ENCODE assay signal across 28 mouse cellular contexts in genomic region chr1:158607201-158607600, GRCm38 (mm10).
"Had no signal": no experiment of that assay in that cellular context is flagged by ENCODE, and none has a peak within 500 bp of the region (broad histone marks: within the 10 kb centered on the region; RNA-seq: fewer than 3 reads in every experiment).

No protein-coding gene starts in this region.

- H3K4me3 ChIP-seq: gastrocnemius, adult 2 months; heart, embryonic 10.5 days; heart, embryonic 12.5 days; hindbrain, embryonic 10.5 days; hindbrain, embryonic 12.5 days; intestine, embryonic 15.5 days; kidney, embryonic 15.5 days; layer of hippocampus, adult 2 months; left cerebral cortex, adult 2 months; limb, embryonic 10.5 days; limb, embryonic 12.5 days; liver, embryonic 13.5 days had no signal

- H3K4me2 ChIP-seq: heart, embryonic 12.5 days; hindbrain, embryonic 12.5 days; hindbrain, embryonic 14.5 days; intestine, embryonic 15.5 days; kidney, embryonic 15.5 days; limb, embryonic 12.5 days; liver, embryonic 11.5 days; liver, embryonic 13.5 days had no signal

- H3K36me3 ChIP-seq: heart, embryonic 10.5 days; heart, embryonic 12.5 days; intestine, embryonic 15.5 days; kidney, embryonic 15.5 days; limb, embryonic 10.5 days; limb, embryonic 12.5 days; liver, embryonic 13.5 days had no signal

- H3K9me3 ChIP-seq: heart, embryonic 10.5 days; heart, embryonic 12.5 days; hindbrain, embryonic 10.5 days; hindbrain, embryonic 12.5 days; intestine, embryonic 15.5 days; kidney, embryonic 15.5 days; limb, embryonic 10.5 days; limb, embryonic 12.5 days; liver, embryonic 13.5 days had no signal

- H3K27me3 ChIP-seq: heart, embryonic 12.5 days; hindbrain, embryonic 12.5 days; intestine, embryonic 15.5 days; kidney, embryonic 15.5 days; limb, embryonic 12.5 days; liver, embryonic 13.5 days had no signal

- H3K9ac ChIP-seq: heart, embryonic 12.5 days; hindbrain, embryonic 12.5 days; hindbrain, embryonic 14.5 days; intestine, embryonic 15.5 days; kidney, embryonic 15.5 days; limb, embryonic 12.5 days; liver, embryonic 13.5 days had no signal

- ATAC-seq: hindbrain, embryonic 16.5 days; inflammation-experienced regulatory T-cells, adult 6 months; intestine, embryonic 15.5 days; intestine, postnatal 0 days had no signal

- H3K27ac ChIP-seq: gastrocnemius, adult 2 months; heart, embryonic 10.5 days; hindbrain, embryonic 10.5 days; hindbrain, embryonic 12.5 days; hindbrain, embryonic 14.5 days; intestine, embryonic 15.5 days; kidney, embryonic 15.5 days; layer of hippocampus, adult 2 months; left cerebral cortex, adult 2 months; limb, embryonic 10.5 days; limb, embryonic 12.5 days; liver, embryonic 13.5 days had no signal

- H3K4me1 ChIP-seq: heart, embryonic 10.5 days; heart, embryonic 12.5 days; hindbrain, embryonic 10.5 days; hindbrain, embryonic 12.5 days; intestine, embryonic 15.5 days; kidney, embryonic 15.5 days; limb, embryonic 10.5 days; limb, embryonic 12.5 days; liver, embryonic 13.5 days had no signal

- DNase-seq: gastrocnemius, adult 2 months; gastrocnemius, postnatal 10 days; gastrocnemius, postnatal 25 days; heart, adult 18-20 months; heart, postnatal 10 days; heart, postnatal 4 days; kidney, adult 18-20 months; kidney, adult 9 months; kidney, postnatal 10 days; kidney, postnatal 25 days; kidney, postnatal 4 days; liver; liver, embryonic 13.5 days had no signal
